Mouse (Mus musculus) myocyte (in vitro differentiated cells): ENCODE measurements around the gene Tbl2. TPM values are rescaled to one million over a fixed set of nuclear protein-coding genes. Genes with fewer than 3 reads are reported as not detected.

Source experiments
- H3K27me3 ChIP-seq: one replicate; pipeline ENCODE4 v1.6.1; 2011; ENCODE audit not compliant: control insufficient read depth, insufficient read depth, insufficient read length
- H3K36me3 ChIP-seq: one replicate; pipeline ENCODE4 v1.6.1; 2011; ENCODE audit not compliant: control insufficient read depth, insufficient read depth
- H3K4me2 ChIP-seq: one replicate; pipeline ENCODE4 v1.6.1; 2011; ENCODE audit warnings: low read depth, control low read depth
- H3K4me3 ChIP-seq: one replicate; pipeline ENCODE4 v1.5.1; 2011; ENCODE audit warnings: mild to moderate bottlenecking, control low read depth, moderate library complexity
- H3K79me2 ChIP-seq: one replicate; pipeline ENCODE4 v1.6.1; 2011; ENCODE audit not compliant: control insufficient read depth, insufficient read depth
- H3ac ChIP-seq: one replicate; pipeline ENCODE4 v1.6.1; 2011; ENCODE audit not compliant: control insufficient read depth, insufficient read length
- CEBPB ChIP-seq: IDR thresholded peaks from 2 replicates; pipeline ENCODE4 v1.6.1; 2011; ENCODE audit warnings: mild to moderate bottlenecking, moderate library complexity; ENCODE audit not compliant: poor library complexity, insufficient read depth, severe bottlenecking
- E2F4 ChIP-seq: IDR thresholded peaks from one replicate; pipeline ENCODE4 v1.6.1; 2011; ENCODE audit warnings: mild to moderate bottlenecking, control low read depth, moderate library complexity; ENCODE audit not compliant: insufficient read depth
- MAX ChIP-seq: IDR thresholded peaks from one replicate; pipeline ENCODE4 v1.6.1; 2011; ENCODE audit warnings: low read depth, mild to moderate bottlenecking, control low read depth
- MYOD1 ChIP-seq, 3 experiments: IDR thresholded peaks; one replicate each; pipeline ENCODE4 v1.6.1; 2011; ENCODE audit warnings: control low read depth in 2 of 3, low read depth in 2 of 3, mild to moderate bottlenecking in 2 of 3, moderate library complexity in 1 of 3; ENCODE audit not compliant: insufficient read length in 2 of 3, control insufficient read depth in 1 of 3
- MYOG ChIP-seq, 3 experiments: IDR thresholded peaks; one replicate each; pipeline ENCODE4 v1.6.1; 2011; ENCODE audit warnings: control low read depth in 2 of 3, low read depth in 2 of 3, mild to moderate bottlenecking in 2 of 3; ENCODE audit not compliant: insufficient read length in 2 of 3, control insufficient read depth in 1 of 3, insufficient read depth in 1 of 3
- POLR2A ChIP-seq: IDR thresholded peaks from one replicate; pipeline ENCODE4 v1.6.1; 2011; ENCODE audit warnings: low read depth, mild to moderate bottlenecking, control low read depth, moderate library complexity; ENCODE audit not compliant: insufficient read length
- POLR2AphosphoS2 ChIP-seq: IDR thresholded peaks from one replicate; pipeline ENCODE4 v1.6.1; 2011; ENCODE audit warnings: low read depth, control low read depth; ENCODE audit not compliant: insufficient read length
- REST ChIP-seq: IDR thresholded peaks from one replicate; pipeline ENCODE4 v1.6.1; 2011; ENCODE audit warnings: mild to moderate bottlenecking, control low read depth, moderate library complexity; ENCODE audit not compliant: insufficient read depth, insufficient read length
- SRF ChIP-seq: IDR thresholded peaks from one replicate; pipeline ENCODE4 v1.6.1; 2011; ENCODE audit warnings: low read depth; ENCODE audit not compliant: control insufficient read depth, insufficient read length
- TCF12 ChIP-seq: IDR thresholded peaks from one replicate; pipeline ENCODE4 v1.6.1; 2011; ENCODE audit warnings: mild to moderate bottlenecking, control low read depth; ENCODE audit not compliant: poor library complexity, insufficient read depth, severe bottlenecking
- TCF3 ChIP-seq: IDR thresholded peaks from one replicate; pipeline ENCODE4 v1.6.1; 2011; ENCODE audit warnings: low read depth, control low read depth; ENCODE audit not compliant: insufficient read length
- USF1 ChIP-seq: IDR thresholded peaks from one replicate; pipeline ENCODE4 v1.6.1; 2011; ENCODE audit warnings: low read depth, mild to moderate bottlenecking, control low read depth, moderate library complexity
- polyA plus RNA-seq: library from polyadenylated mRNA; unstranded; fragments of >200 nt; fragmentation: generic; extraction: Trizol; gene quantifications from one replicate; pipeline ENCODE4 v1.2.1, GENCODE M21; 2012; ENCODE audit warnings: missing spikeins

The Tbl2 gene
- polyA plus RNA-seq, 1 experiment, result 17.1 TPM

GRCm38 (mm10) chr5:135175086-135175485 lies 25.6 kb downstream of the Tbl2 start:
- no peak for TF ChIP-seq MYOG (IDR thresholded peaks at IDR 0.05; ENCODE audit: control insufficient read depth in 1 of 3, insufficient read depth in 1 of 3, insufficient read length in 2 of 3, low read depth in 2 of 3)
- TF ChIP-seq POLR2AphosphoS2, result no peak
- TF ChIP-seq USF1, result no peak
- TF ChIP-seq REST, result no peak
- no peak for TF ChIP-seq MYOD1 (IDR thresholded peaks at IDR 0.05; ENCODE audit: control insufficient read depth in 1 of 3, insufficient read length in 2 of 3, low read depth in 2 of 3)
- TF ChIP-seq SRF, result no peak
- TF ChIP-seq TCF12, result no peak
- no peak for TF ChIP-seq POLR2A
- TF ChIP-seq CEBPB, result no peak
- TF ChIP-seq MAX, result no peak
- TF ChIP-seq E2F4, result no peak
- no peak for TF ChIP-seq TCF3
- H3K27me3 ChIP-seq, result no peaks in the 10 kb centered on the region
- H3K4me3 ChIP-seq, result no peak overlapping the region
- H3ac ChIP-seq, result no peak overlapping the region
- H3K36me3 ChIP-seq, result peaks cover 9% of the 10 kb centered on the region
- peaks cover 4% of the 10 kb centered on the region for H3K79me2 ChIP-seq
- no peak overlapping the region for H3K4me2 ChIP-seq

GRCm38 (mm10) chr5:135178523-135178922 lies 29.1 kb downstream of the Tbl2 start:
- TF ChIP-seq REST (no peak), TCF3 (no peak), POLR2AphosphoS2 (no peak), MAX (no peak), USF1 (no peak), MYOD1 (IDR thresholded peaks at IDR 0.05; ENCODE audit: control insufficient read depth in 1 of 3, insufficient read length in 2 of 3, low read depth in 2 of 3) (no peak), POLR2A (no peak), MYOG (IDR thresholded peaks at IDR 0.05; ENCODE audit: control insufficient read depth in 1 of 3, insufficient read depth in 1 of 3, insufficient read length in 2 of 3, low read depth in 2 of 3) (no peak), CEBPB (no peak), SRF (no peak), TCF12 (no peak), E2F4 (no peak)
- H3K4me3 ChIP-seq, result no peak overlapping the region
- H3ac ChIP-seq, result no peak overlapping the region
- H3K27me3 ChIP-seq, result no peaks in the 10 kb centered on the region
- H3K36me3 ChIP-seq, result peaks cover 20% of the 10 kb centered on the region
- H3K4me2 ChIP-seq, result no peak overlapping the region
- H3K79me2 ChIP-seq, result no peaks in the 10 kb centered on the region

- Histone ChIP-seq H3ac (no peak overlapping the region), H3K4me2 (no peak overlapping the region), H3K4me3 (no peak overlapping the region), H3K36me3 (peaks cover 20% of the 10 kb centered on the region), H3K27me3 (no peaks in the 10 kb centered on the region), H3K79me2 (no peaks in the 10 kb centered on the region)
- TF ChIP-seq E2F4, result no peak
- no peak for TF ChIP-seq TCF3
- no peak for TF ChIP-seq USF1
- TF ChIP-seq MYOG (IDR thresholded peaks at IDR 0.05; ENCODE audit: control insufficient read depth in 1 of 3, insufficient read depth in 1 of 3, insufficient read length in 2 of 3, low read depth in 2 of 3), result no peak
- no peak for TF ChIP-seq REST
- no peak for TF ChIP-seq TCF12
- no peak for TF ChIP-seq MYOD1 (IDR thresholded peaks at IDR 0.05; ENCODE audit: control insufficient read depth in 1 of 3, insufficient read length in 2 of 3, low read depth in 2 of 3)
- TF ChIP-seq POLR2A, result no peak
- TF ChIP-seq CEBPB, result no peak
- no peak for TF ChIP-seq SRF
- no peak for TF ChIP-seq MAX
- no peak for TF ChIP-seq POLR2AphosphoS2
These were observed 29.5 kb downstream of the Tbl2 start for GRCm38 (mm10) chr5:135178996-135179395.

- no peak for TF ChIP-seq TCF3
- no peak for TF ChIP-seq E2F4
- TF ChIP-seq REST, result no peak
- no peak for TF ChIP-seq POLR2A
- TF ChIP-seq USF1, result no peak
- TF ChIP-seq SRF, result no peak
- TF ChIP-seq CEBPB, result no peak
- TF ChIP-seq TCF12, result no peak
- TF ChIP-seq MYOG (IDR thresholded peaks at IDR 0.05; ENCODE audit: control insufficient read depth in 1 of 3, insufficient read depth in 1 of 3, insufficient read length in 2 of 3, low read depth in 2 of 3), result no peak
- TF ChIP-seq MYOD1 (IDR thresholded peaks at IDR 0.05; ENCODE audit: control insufficient read depth in 1 of 3, insufficient read length in 2 of 3, low read depth in 2 of 3), result no peak
- no peak for TF ChIP-seq POLR2AphosphoS2
- TF ChIP-seq MAX, result no peak
- Histone ChIP-seq H3K27me3 (no peaks in the 10 kb centered on the region), H3K36me3 (peaks cover 20% of the 10 kb centered on the region), H3K79me2 (no peaks in the 10 kb centered on the region), H3ac (no peak overlapping the region), H3K4me3 (no peak overlapping the region), H3K4me2 (no peak overlapping the region)
These were observed 30.2 kb downstream of the Tbl2 start for GRCm38 (mm10) chr5:135179616-135180015.

GRCm38 (mm10) chr5:135180796-135181195 lies 31.3 kb downstream of the Tbl2 start:
- no peaks in the 10 kb centered on the region for H3K27me3 ChIP-seq
- TF ChIP-seq POLR2A (no peak), USF1 (no peak), TCF3 (no peak)
- H3K4me2 ChIP-seq, result no peak overlapping the region
- H3K79me2 ChIP-seq, result no peaks in the 10 kb centered on the region
- peaks cover 20% of the 10 kb centered on the region for H3K36me3 ChIP-seq
- no peak overlapping the region for H3K4me3 ChIP-seq
- H3ac ChIP-seq, result no peak overlapping the region
